Mouse (Mus musculus) ES-CJ7 (cell line): ENCODE measurements around the gene Gsta2.
A peak's percentile ranks its signal among the peaks of the same experiment; 100 is the strongest.

ENCODE experiments used
- DNase-seq: peaks from one replicate; pipeline ENCODE4 v3.0.0; 2011; ENCODE audit warnings: low read depth, low spot score

Gene Gsta2

GRCm38 (mm10) chr9:78355611-78356010 lies at the start of gene Gsta2:
TSS of gene Gsta2 (minus strand) at chr9:78355788.
- DNase-seq = no peak

DNA sequence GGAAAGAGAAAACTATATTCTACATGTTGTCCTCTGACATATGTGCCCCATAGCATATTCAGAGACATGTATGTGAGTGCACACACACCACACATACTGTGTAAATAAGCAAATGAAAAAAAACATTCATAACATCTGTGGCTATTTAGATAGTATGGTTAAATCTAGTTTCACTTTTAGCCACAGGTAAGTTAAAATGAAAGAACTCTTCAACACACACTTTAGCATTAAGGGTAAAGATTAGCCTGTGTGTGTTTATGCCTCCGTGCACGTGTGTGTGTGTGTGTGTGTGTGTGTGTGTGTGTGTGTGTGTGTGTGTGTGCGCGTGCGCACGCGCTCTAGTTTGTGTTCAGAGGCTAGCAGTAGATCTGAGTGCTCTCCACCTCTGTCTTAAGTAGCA lies 46.0 kb upstream of the Gsta2 start:
- DNase-seq = no peak

DNA sequence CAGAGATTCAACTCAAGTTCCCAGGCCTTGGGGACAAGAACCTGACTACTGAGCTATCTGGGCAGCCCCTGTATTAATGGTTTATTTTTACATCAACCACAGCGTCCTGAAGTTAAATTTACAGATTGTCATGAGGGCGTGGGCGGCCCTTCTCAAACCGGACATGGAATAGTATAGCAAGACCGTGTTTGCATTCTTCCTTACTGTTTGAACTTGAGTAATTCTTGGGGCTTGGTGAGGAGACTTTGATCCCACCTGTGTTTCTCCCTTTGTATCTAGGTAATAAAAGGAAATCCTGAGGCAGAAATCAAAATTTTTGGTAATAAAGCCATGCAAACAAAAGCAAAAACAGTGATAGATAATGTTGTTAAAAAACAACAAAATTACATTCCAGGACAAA lies 45.0 kb upstream of the Gsta2 start:
- no peak for DNase-seq

GRCm38 (mm10) chr9:78396517-78396916 lies 40.9 kb upstream of the Gsta2 start:
- DNase-seq = no peak

DNA sequence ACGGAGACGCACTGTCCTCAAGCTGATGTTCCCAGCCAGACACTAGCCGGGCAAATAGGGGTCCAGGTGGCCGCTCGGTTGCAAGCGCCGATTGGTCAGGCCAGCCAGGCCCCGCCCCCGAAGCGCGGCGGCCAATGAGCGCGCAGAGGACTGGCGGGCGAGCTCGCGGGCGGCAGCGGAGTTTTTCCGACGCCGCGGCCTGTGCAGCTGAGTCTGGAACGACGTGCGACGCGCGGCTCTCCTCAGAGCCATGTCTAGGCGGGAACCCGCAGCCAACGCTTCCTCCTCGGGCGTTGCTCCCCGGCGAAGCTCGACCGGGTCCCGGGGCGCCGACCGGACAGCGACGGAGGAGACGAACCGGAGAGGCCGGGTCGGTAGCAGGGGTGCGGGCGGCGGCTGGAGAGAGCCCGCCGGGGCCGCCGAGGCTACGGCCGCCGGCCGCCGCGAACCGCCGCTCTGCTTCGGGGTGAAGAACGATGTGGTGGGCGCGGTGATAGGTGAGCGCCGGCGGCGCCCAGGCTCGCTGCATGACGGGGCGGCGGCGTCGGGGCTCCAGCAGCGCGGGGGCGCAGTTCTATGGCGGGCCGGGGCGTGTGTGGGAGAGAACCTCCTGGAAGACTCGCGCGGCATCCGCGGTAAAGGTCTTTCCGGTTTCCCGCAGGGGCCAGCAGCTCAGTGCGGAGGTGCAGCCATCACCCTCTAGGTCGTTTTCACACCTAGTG lies 40.2 kb upstream of the Gsta2 start, which contains the start of gene Ddx43:
Gene Ddx43, plus strand, starts transcription at position 148 of the 722 bp plus-strand sequence.
- peak; percentile 87 for DNase-seq

- no peak for DNase-seq
Measured at GRCm38 (mm10) chr9:78395244-78395629, 39.6 kb upstream of the Gsta2 start.

DNA sequence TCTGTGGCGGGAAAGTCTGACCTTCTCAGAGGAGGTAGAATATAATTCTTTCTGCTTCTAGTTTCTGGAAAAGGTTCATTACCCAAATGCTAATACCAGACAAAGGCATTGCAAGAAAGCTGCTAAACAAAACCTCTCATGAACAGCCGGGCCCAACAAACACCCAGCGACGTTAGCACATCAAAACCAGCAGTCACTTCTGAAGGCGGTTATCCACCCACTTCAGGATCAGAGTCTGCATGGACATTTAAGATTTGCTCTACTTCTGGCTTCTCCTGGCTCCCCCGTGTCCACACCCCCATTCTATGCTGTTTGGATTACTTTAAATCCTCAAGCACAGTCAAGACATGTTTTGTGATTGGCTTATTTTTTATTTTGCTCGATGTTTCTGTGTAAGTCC lies 39.0 kb upstream of the Gsta2 start:
- DNase-seq = no peak

- no peak for DNase-seq
Measured at GRCm38 (mm10) chr9:78393741-78394140, 38.2 kb upstream of the Gsta2 start.

- peak; percentile 69 for DNase-seq
Measured at GRCm38 (mm10) chr9:78389981-78390380, 34.4 kb upstream of the Gsta2 start.

DNA sequence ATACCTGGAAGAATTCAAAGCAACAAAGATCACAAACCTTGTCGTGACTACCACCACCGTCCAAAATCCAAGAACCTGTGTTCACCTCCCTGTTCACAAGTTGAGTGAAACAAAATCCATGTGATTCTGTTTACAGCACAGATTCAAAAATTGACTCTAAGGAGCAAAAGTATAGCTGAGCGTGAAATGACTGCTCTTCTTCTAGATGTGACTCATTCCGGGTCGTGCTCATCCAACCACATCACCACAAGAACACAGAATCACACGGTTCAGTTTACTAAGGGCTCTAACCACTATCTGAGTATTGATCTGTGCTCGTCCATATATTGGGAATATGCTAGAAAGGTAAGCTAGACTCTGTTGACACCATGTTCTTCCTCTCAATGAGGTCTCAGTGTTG lies 31.4 kb upstream of the Gsta2 start:
- no peak for DNase-seq

GRCm38 (mm10) chr9:78385893-78386292 lies 30.3 kb upstream of the Gsta2 start:
- DNase-seq = peak; percentile 88

DNA sequence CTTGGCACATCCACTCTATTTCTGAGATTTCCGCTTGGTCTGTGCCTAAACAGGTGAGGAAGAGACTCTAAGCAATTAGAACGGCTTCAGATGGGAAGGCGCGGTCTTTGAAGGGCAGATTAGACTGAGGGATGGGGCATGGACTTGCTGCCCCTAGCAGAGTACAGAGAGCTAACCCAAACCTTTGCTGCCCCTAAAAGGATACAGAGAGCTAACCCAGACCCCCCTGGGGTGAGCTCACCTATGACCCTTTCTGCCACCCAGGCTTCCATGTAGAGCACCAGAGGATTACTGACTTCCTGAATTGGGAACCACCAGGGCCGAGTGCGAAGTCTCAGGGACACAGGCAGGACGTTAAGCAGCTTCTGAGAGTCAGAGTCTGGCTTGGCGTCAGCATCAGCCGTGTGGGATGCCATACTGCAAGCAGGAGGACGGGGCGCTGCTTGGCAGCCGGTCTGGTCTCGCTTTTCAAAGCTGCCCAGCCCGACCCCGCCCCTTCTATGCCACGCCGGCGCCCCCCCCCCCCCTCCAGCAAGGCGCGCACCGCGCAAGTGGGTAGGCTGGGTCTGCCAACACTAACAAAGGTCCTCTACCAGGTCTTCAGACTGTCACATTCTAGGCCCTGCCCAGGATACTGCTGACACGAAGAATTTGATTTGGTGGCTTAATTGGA lies 22.7 kb upstream of the Gsta2 start, which contains the start of gene Ooep:
Gene Ooep, minus strand, starts transcription at position 613 of the 673 bp plus-strand sequence.
- DNase-seq = peak; percentile 54

DNA sequence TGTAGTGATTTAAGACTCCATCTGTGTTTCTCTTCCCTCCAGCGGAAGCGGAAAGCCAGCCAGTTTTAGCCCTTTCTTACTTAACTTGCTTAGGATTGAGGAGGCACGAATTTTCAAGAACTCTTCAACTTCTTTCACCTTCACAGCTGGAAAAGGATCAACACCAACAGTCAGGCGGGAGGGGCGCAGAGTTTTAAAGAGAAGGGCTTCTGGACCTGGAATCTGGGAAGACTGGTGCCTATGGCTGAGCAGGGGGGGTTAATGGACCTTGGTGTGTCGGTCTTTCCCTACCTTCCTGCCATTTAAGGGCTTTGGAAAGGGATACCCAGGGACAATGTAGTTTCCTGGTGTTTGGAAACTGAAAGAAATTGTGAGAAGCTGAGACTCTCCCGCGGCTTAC lies 22.0 kb upstream of the Gsta2 start:
- peak; percentile 49 for DNase-seq

DNA sequence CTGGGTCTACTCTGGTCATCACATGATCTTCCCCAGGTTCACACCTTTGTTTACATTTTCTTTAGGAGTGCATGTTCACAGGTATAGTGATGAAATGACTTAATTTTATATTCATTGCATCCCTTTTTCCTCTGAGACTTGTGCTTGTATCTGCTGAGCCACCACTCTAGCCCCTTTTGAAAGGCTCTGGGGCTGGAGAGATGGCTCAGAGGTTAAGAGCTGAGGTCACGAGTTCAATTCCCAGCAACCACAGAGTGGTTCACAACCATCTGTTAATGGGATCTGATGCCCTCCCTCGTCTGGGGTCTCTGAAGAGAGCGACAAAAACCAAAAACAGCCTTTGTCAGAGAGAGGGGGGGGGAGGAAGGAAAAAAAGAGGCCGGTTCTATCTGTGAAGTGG lies 19.9 kb upstream of the Gsta2 start:
- DNase-seq = peak; percentile 70

DNA sequence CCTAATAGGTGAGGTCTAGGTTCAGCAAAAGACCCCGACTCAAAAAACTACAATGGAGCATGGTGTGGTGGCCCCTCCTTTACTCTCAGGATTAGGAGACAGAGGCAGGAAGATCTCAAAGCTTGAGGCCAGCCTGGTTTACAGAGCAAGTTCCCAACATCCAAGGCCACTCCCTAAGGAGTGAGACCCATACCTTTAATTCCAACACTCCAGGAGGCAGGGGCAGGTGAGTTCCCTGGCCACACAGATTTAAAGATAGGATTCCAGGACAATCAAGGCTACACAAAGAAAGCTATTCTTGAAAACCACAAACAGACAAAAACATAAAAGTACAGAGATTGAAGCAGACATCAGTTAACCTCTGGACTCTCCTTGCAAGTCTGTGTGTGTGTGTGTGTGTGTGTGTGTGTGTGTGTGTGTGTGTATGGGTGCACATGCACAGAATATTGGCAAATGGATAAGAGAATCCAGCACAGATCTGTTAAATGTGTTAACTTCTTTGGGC lies 19.3 kb upstream of the Gsta2 start:
- DNase-seq = peak; percentile 96

- peak; percentile 78 for DNase-seq
Measured at GRCm38 (mm10) chr9:78374397-78374796, 18.8 kb upstream of the Gsta2 start.

DNA sequence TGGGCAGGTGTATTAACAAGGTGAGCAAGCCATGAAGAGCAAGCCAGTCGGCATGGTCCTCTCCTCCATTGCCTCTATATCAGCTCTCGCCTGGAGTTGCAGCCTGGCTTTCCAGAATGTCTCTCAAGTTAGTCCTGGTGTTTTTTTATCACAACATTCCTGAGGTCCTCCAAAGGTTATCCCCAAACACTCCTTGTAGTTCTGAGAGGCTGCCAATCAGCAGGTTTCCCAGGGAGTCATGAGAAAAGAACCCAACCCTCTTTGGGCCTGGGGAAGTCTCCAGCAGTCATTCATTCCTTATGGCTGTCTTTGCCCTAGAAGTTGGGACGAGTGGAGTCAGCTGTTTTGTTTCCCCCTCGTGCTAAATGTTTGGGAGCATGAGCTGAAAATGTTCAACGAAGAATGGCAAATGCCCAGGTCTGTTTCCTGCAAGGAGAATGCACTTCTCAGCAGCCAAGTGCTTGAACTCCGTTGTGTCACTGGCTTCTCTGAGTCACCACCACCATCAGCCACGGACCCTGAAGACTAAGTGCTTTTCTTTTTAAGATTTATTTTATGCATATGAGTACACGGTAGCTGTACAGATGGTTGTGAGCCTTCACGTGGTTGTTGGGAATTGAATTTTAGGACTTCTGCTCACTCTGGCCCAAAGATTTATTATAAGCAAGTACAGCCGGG lies 17.4 kb upstream of the Gsta2 start:
- DNase-seq = peak; percentile 54

DNA sequence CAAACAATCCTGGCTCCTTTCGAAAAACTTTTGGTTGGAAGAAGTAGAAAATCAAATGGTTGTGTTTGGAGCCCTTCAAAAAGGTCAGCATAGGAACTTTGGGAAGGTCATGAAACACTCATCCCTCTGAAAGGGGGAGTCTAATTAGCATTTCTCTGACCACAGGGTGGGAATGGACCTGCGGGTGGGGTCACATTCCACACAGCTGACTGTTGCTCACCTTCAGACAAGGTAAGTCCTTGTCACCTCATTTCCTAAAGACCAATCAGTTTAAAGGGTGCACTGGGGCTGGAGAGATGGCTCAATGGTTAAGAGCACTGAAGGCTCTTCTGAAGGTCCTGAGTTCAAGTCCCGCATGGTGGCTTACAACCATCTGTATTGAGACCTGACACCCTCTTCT lies 15.9 kb upstream of the Gsta2 start:
- peak; percentile 89 for DNase-seq

DNA sequence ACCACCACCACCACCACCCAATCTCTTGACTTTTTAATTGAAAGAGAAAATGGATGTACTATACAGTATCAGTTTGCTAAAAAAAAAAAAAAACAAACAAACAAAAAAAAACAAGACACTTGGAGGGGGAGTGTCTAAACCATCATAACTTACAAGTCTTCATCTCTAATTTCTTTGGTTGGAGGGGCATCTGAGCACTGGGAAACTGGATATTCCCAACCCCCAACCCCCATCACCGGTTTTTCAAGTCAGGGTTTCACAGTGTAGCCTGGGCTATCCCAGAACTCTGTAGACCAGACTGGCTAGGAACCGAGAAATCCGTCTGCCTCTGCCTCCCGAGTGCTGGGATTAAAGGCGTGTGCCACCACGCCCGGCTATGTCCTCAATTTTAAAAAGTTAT lies 14.2 kb upstream of the Gsta2 start:
- DNase-seq = no peak

DNA sequence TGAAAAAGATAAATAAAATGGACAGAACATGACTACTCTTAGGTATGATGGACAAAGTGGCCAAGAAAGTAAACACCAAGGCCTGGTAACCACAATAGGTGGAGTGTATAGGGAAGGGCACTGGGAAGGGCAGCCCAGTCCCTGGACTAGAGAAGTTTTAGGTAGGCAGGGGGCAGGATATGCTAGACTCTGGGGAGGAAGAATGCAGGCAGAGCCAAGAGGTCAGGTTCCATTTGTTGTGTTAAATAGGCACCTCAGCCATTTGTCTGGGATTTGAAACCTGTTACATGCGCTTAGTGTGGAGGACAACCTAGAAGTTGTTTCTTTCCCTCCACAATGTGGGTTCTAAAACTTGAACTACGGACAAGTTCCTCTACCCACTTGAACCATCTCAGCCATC lies 13.8 kb upstream of the Gsta2 start:
- DNase-seq = peak; percentile 92

- peak; percentile 76 for DNase-seq
Measured at GRCm38 (mm10) chr9:78368671-78369293, 13.2 kb upstream of the Gsta2 start.

GRCm38 (mm10) chr9:78367959-78368358 lies 12.4 kb upstream of the Gsta2 start, which contains the start of gene Dppa5a:
TSS of gene Dppa5a (minus strand) at chr9:78368177.
- DNase-seq = peak; percentile 95
